Mouse (Mus musculus) hindbrain, embryonic 12.5 days (tissue): ENCODE measurements at regions not wholly inside any gene's neighbourhood (a gene's known extent, or its start where the extent isn't known, plus 50 kb on each side); places are given as distances from the start of the nearest gene placed in this dataset.

Experiments used
- ATAC-seq: fragments of 200-750 bp; cut with Nextera tagmentation; 2 replicates; pipeline ENCODE4 v1.8.0; 2017; ENCODE audit warnings: moderate TSS enrichment; ENCODE audit not compliant: low FRiP score
- H3K27ac ChIP-seq: fragments of 300-500 bp; sonication (generic); 2 replicates; pipeline ENCODE4 v1.5.1; 2016; ENCODE audit warnings: mild to moderate bottlenecking
- H3K27me3 ChIP-seq: fragments of 300-500 bp; sonication (generic); 2 replicates; pipeline ENCODE4 v1.6.1; 2016; ENCODE audit warnings: mild to moderate bottlenecking
- H3K36me3 ChIP-seq: fragments of 300-500 bp; sonication (generic); 2 replicates; pipeline ENCODE4 v1.6.1; 2016; ENCODE audit warnings: mild to moderate bottlenecking
- H3K4me1 ChIP-seq: fragments of 300-500 bp; sonication (generic); 2 replicates; pipeline ENCODE4 v1.6.1; 2016
- H3K4me2 ChIP-seq: fragments of 300-500 bp; sonication (generic); replicated peaks from 2 replicates; pipeline ENCODE4 v1.6.1; 2016; ENCODE audit warnings: mild to moderate bottlenecking
- H3K4me3 ChIP-seq: fragments of 300-500 bp; sonication (generic); 2 replicates; pipeline ENCODE4 v1.5.1; 2016; ENCODE audit warnings: mild to moderate bottlenecking
- H3K9ac ChIP-seq: fragments of 300-500 bp; sonication (generic); 2 replicates; pipeline ENCODE4 v1.6.1; 2016; ENCODE audit warnings: mild to moderate bottlenecking, moderate library complexity
- H3K9me3 ChIP-seq: fragments of 300-500 bp; sonication (generic); replicated peaks from 2 replicates; pipeline ENCODE4 v1.6.1; 2016; ENCODE audit warnings: mild to moderate bottlenecking
- WGBS: fragments of 180-500 bp; shearing (Covaris S2); methylation state at CpG from one replicate; pipeline ENCODE4 v1.1.7; 2016; 5-methylcytosine and 5-hydroxymethylcytosine counted together

GRCm38 (mm10) chr4:71911551-71911950 lies 153.8 kb upstream of the Gm11232 start:
- 77% methylated on average over 1 of the region's 1 CpGs for WGBS
- H3K4me2 ChIP-seq: no peak overlapping the region
- no peaks in the 10 kb centered on the region for H3K36me3 ChIP-seq
- H3K4me3 ChIP-seq: no peak overlapping the region
- no peaks in the 10 kb centered on the region for H3K4me1 ChIP-seq
- ATAC-seq: no peak
- H3K9ac ChIP-seq: no peak overlapping the region
- H3K27ac ChIP-seq: no peak overlapping the region
- H3K9me3 ChIP-seq: no peaks in the 10 kb centered on the region
- no peaks in the 10 kb centered on the region for H3K27me3 ChIP-seq

GRCm38 (mm10) chr4:71875651-71876050 lies 117.9 kb upstream of the Gm11232 start:
- no peak overlapping the region for H3K4me3 ChIP-seq
- no peak overlapping the region for H3K27ac ChIP-seq
- no peaks in the 10 kb centered on the region for H3K27me3 ChIP-seq
- no peaks in the 10 kb centered on the region for H3K36me3 ChIP-seq
- H3K4me1 ChIP-seq: no peaks in the 10 kb centered on the region
- ATAC-seq: no peak
- 91% methylated on average over 4 of the region's 4 CpGs for WGBS
- no peaks in the 10 kb centered on the region for H3K9me3 ChIP-seq
- no peak overlapping the region for H3K4me2 ChIP-seq
- no peak overlapping the region for H3K9ac ChIP-seq

- H3K9me3 ChIP-seq: no peaks in the 10 kb centered on the region
- no peak overlapping the region for H3K27ac ChIP-seq
- no peaks in the 10 kb centered on the region for H3K36me3 ChIP-seq
- H3K4me2 ChIP-seq: no peak overlapping the region
- H3K27me3 ChIP-seq: no peaks in the 10 kb centered on the region
- no peak overlapping the region for H3K9ac ChIP-seq
- no peaks in the 10 kb centered on the region for H3K4me1 ChIP-seq
- 61% methylated on average over 1 of the region's 1 CpGs for WGBS
- no peak for ATAC-seq
- no peak overlapping the region for H3K4me3 ChIP-seq
These were observed 109.2 kb upstream of the Gm11232 start for GRCm38 (mm10) chr4:71866948-71867347.

GRCm38 (mm10) chr4:71841833-71842232 lies 84.1 kb upstream of the Gm11232 start:
- Histone ChIP-seq H3K36me3 (no peaks in the 10 kb centered on the region), H3K4me3 (no peak overlapping the region), H3K27me3 (no peaks in the 10 kb centered on the region), H3K9me3 (no peaks in the 10 kb centered on the region), H3K27ac (no peak overlapping the region), H3K4me1 (peaks cover 5% of the 10 kb centered on the region), H3K4me2 (no peak overlapping the region), H3K9ac (no peak overlapping the region)
- WGBS: 71% methylated on average over 3 of the region's 3 CpGs
- no peak for ATAC-seq

GRCm38 (mm10) chr4:71840774-71841146 lies 83.0 kb upstream of the Gm11232 start:
- Histone ChIP-seq H3K4me3 (no peak overlapping the region), H3K27ac (peak overlapping the region; percentile 24; the same call in 1 of the 2 replicates), H3K4me1 (peaks cover 5% of the 10 kb centered on the region), H3K4me2 (no peak overlapping the region), H3K9me3 (no peaks in the 10 kb centered on the region), H3K9ac (no peak overlapping the region), H3K36me3 (no peaks in the 10 kb centered on the region), H3K27me3 (no peaks in the 10 kb centered on the region)
- peak; percentile 61; the same call in 1 of the 2 replicates for ATAC-seq
- 97% methylated on average over 1 of the region's 1 CpGs for WGBS

GRCm38 (mm10) chr4:71839803-71840773 lies 82.3 kb upstream of the Gm11232 start:
- H3K9me3 ChIP-seq: no peaks in the 10 kb centered on the region
- WGBS: 51% methylated on average over 5 of the region's 5 CpGs
- H3K4me2 ChIP-seq: no peak overlapping the region
- no peak overlapping the region for H3K4me3 ChIP-seq
- peak; percentile 86 for ATAC-seq
- no peak overlapping the region; the same call in 1 of the 2 replicates for H3K27ac ChIP-seq
- peaks cover 5% of the 10 kb centered on the region for H3K4me1 ChIP-seq
- no peaks in the 10 kb centered on the region for H3K36me3 ChIP-seq
- no peak overlapping the region for H3K9ac ChIP-seq
- no peaks in the 10 kb centered on the region for H3K27me3 ChIP-seq

- Histone ChIP-seq H3K4me1 (peaks cover 5% of the 10 kb centered on the region), H3K9me3 (no peaks in the 10 kb centered on the region), H3K36me3 (no peaks in the 10 kb centered on the region), H3K27me3 (no peaks in the 10 kb centered on the region), H3K9ac (no peak overlapping the region), H3K4me3 (no peak overlapping the region), H3K27ac (no peak overlapping the region), H3K4me2 (no peak overlapping the region)
- 72% methylated on average over 3 of the region's 3 CpGs for WGBS
- ATAC-seq: no peak
These were observed 81.5 kb upstream of the Gm11232 start for GRCm38 (mm10) chr4:71839134-71839802.

- Histone ChIP-seq H3K27me3 (no peaks in the 10 kb centered on the region), H3K4me2 (no peak overlapping the region), H3K9ac (no peak overlapping the region), H3K4me3 (no peak overlapping the region), H3K9me3 (no peaks in the 10 kb centered on the region), H3K27ac (no peak overlapping the region), H3K4me1 (peaks cover 5% of the 10 kb centered on the region), H3K36me3 (no peaks in the 10 kb centered on the region)
- WGBS: 94% methylated on average over 1 of the region's 1 CpGs
- no peak for ATAC-seq
These were observed 78.0 kb upstream of the Gm11232 start for GRCm38 (mm10) chr4:71835737-71836136.

GRCm38 (mm10) chr4:71811444-71811843 lies 53.7 kb upstream of the Gm11232 start:
- peak; percentile 60 for ATAC-seq
- H3K27ac ChIP-seq: no peak overlapping the region
- 76% methylated on average over 4 of the region's 4 CpGs for whole genome bisulfite sequencing

GRCm38 (mm10) chr4:71808271-71808670 lies 50.5 kb upstream of the Gm11232 start:
- Histone ChIP-seq H3K27me3 (no peaks in the 10 kb centered on the region), H3K36me3 (no peaks in the 10 kb centered on the region), H3K9ac (no peak overlapping the region), H3K27ac (no peak overlapping the region), H3K4me3 (no peak overlapping the region), H3K4me1 (no peaks in the 10 kb centered on the region), H3K4me2 (no peak overlapping the region), H3K9me3 (no peaks in the 10 kb centered on the region)
- ATAC-seq: no peak
- WGBS: 45% methylated on average over 2 of the region's 2 CpGs

More at GRCm38 (mm10) chr4:71811444-71811843, 53.7 kb upstream of the Gm11232 start:
- no peaks in the 10 kb centered on the region for H3K9me3 ChIP-seq
- no peaks in the 10 kb centered on the region for H3K27me3 ChIP-seq
- no peak overlapping the region for H3K4me2 ChIP-seq
- no peak overlapping the region for H3K4me3 ChIP-seq
- no peaks in the 10 kb centered on the region for H3K36me3 ChIP-seq
- H3K4me1 ChIP-seq: no peaks in the 10 kb centered on the region
- no peak overlapping the region for H3K9ac ChIP-seq
